Mouse (Mus musculus): Measurements from ENCODE around the gene Mief1. TPM values are rescaled to one million over a fixed set of nuclear protein-coding genes. Genes with fewer than 3 reads are reported as not detected.

Gene Mief1
- 10 to 100 TPM; 42.8 to 46.6 TPM for total RNA-seq (2021)
- long read RNA-seq, experiment 1, full-length matches to known transcripts, result 2 of 16 reads
- long read RNA-seq, experiment 1, partial matches to known transcripts, result 2 of 16 reads
- long read RNA-seq, experiment 1, other reads (novel, unspliced or antisense), result 12 of 16 reads
- long read RNA-seq, experiment 2, full-length matches to known transcripts, result 7 of 19 reads
- long read RNA-seq, experiment 2, partial matches to known transcripts, result 6 of 19 reads
- long read RNA-seq, experiment 2, other reads (novel, unspliced or antisense), result 6 of 19 reads

DNA sequence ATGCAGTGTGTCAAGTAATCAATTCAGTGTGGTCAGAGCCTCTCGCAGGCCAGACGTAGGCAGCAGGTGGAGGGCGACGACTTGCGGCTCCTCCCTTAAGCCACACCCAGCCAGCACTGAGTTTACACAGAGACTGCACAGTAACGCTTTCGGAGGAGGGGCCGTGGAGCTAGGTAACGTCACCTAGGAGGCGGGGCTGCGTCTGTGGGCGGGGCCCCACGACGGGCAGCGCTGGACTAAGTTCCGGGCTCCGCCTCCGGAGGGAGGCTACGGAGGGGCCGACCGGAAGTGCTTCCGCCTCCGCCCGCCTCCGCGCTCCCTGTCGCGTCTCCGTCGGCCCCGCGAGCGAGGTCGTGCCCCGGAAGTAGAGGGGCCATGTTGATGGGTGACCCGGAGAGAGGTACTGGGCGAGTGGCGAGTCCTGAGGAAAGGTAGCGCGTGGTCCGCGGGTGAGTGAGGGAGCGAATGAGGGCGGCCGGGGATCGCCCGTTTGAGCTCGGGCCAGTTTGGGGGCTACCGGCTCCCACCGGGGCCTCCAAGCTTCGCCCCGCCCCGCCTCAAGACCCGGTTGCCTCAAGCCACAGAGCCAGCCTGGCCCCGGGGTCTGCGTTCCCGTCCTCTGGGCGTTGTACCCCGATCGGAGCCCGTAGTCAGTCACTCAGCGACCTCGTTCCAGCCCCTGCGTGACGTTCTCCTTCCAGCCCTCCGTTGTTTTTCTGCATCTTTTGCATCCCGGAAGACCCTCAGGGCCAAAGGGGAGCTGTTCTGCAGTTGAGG is at the start of gene Mief1:
Mief1 (plus strand) TSS at position 286 of the 777 bp plus-strand sequence.
- peak; percentile 99 for DNase-seq

DNA sequence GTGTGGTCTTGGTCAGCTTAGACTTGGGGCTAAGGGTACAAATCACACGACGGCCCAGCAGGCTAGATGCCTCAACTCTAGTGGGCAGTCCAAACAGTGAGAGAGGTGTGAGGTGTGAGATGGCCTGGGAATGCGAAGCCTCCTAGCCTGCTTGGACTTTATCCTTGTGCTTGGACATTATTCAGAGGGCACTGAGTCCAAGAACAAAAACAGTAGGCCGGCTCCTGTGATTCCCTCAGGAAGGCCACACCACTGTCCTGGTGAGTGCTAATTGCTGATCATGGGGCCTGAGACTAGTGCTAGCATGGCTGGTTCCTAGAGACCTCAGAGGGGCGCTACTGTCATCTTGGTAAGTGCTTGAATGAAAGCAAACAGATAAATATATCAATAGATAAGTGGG is 44.9 kb upstream of the Mief1 start:
- no peak for DNase-seq

DNA sequence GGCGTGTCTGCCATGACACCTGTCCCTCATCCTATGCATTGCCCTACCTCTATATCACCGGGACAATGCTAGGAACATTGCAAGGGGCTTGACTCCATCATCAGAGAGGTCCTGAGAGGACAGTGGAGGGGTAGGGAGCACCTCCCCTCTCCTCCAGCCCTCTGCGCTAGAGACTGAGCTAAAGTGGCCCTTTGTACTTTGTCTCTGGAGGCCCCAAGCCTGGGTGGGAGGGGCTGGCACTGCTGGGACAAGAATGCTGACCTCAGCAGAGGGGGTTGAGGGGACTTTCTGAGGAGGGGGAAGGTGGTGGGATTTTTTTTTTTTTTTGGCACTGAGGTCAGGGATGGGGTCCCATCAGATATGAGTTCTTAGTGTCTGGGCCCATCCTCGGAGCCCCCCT is 43.7 kb upstream of the Mief1 start:
- no peak for DNase-seq

- no peak for DNase-seq
Measured at GRCm38 (mm10) chr15:80191585-80192245, 42.1 kb upstream of the Mief1 start.

- no peak for DNase-seq
Measured at GRCm38 (mm10) chr15:80192246-80192585, 41.6 kb upstream of the Mief1 start.

GRCm38 (mm10) chr15:80192847-80193246 is 41.0 kb upstream of the Mief1 start:
- no peak for DNase-seq

GRCm38 (mm10) chr15:80199556-80199955 is 34.3 kb upstream of the Mief1 start:
- no peak for DNase-seq

GRCm38 (mm10) chr15:80202111-80202775 is 31.6 kb upstream of the Mief1 start:
- DNase-seq, result no peak

DNA sequence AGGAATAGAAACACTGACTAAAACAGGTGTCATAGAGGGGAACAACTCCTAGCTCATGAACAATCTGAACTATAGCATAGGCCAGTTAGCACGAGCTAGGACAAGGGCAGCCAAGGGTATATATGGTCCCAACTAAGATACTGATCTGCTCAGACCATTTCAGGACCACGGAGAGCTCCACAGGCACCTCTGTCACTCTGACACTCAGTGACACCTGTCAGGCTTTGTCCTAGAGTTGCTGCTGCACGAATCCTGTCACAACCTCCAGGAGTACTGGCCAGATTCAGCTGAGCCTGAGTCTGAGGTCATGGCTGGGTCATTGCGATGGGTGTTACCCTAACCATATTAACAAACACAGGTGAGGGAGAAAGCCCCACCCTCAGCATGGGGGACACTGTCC is 30.4 kb upstream of the Mief1 start:
- peak; percentile 50 for DNase-seq

GRCm38 (mm10) chr15:80206057-80206565 is 27.7 kb upstream of the Mief1 start:
- no peak for DNase-seq

GRCm38 (mm10) chr15:80208446-80208845 is 25.4 kb upstream of the Mief1 start:
- DNase-seq, result no peak

DNA sequence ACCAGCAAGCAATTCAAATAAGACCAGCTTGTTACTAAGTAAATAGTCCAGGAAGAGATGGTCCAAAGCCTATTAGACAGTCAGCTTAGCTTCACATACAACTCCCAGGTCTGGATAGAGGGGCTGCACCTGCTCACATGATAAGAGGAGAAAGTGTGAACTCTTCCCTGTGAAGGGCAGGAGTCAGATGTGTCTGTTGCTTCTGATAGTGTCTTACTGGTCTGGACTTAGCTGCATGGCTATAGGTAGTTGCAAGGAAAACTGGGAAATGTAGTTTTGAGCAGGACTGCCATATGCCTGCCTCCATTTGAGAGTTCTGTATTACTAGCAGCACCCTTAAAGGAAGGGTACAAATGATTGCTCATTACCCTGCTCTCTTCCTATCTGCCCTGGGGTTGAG is 20.1 kb upstream of the Mief1 start:
- no peak for DNase-seq

DNA sequence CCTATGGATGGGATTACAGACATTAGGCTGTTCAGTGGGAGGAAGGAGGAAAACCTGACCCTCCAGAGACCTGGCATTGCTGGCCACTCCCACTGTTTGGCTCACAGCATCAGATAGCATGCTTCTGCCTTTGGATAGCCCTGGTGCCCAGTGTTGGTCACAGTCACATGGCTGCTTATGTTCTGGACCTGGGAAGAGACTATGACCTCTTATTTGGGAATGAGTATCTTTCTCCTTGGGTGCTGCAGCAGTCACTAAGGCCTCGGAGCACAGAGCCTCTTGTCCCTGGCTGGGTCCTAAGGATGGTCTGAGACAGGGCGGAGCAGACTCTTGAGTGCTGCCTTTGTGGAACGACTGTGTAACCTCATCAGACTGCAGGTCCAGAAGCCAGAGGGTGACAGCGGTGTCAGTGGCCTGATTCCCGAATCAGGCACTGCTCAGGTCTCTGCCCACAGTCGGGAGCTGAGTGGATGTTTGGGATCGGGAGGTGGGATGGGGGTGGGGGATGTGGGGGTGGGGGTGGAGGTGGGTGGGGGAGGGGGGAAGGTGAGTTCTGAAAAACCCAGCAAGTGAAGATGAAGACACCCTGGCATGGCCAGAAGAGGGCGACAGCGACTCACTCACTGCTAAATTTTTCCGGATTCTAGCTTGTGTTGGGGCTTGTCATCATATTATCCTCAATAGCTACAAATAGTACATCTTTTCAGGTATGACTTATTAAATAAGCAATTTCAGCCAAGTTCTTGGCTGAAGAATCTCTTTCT is 17.9 kb upstream of the Mief1 start:
- DNase-seq, result peak; percentile 54

DNA sequence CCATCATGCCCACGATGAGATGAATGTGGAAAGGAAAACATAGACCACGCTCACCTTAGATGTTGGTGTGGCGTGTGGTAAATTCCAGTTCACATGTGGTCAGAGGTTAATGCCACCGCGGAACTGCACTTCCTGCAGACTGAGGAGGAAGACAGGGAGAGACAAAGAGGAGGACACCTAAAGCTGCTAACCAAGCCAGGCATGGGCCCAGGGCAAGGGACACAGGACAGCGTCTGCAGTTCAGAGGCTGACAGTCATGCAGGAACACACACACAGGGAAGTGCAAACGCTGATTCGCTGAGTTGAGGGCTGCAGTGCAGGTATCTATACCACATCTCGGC is 17.4 kb upstream of the Mief1 start:
- no peak for DNase-seq

DNA sequence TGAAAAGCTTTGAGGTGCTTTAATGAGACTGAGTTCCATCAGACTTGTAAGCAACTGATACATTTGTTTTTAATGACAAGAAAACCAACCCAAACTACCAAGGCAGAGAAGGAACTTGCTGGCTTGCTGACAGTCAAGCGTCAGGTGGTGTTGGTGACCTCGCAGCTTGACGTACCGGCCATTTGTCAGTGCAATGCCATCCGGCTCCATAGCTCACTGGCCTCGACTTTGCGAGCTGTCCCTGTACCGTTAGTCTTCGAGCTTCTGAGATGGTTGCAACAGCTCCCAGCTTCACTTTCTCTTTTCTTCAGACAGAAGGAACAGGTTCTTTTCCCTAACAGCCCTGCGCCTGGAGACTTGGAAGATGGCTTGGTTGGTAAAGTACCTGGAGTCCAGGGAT is 16.3 kb upstream of the Mief1 start:
- DNase-seq, result peak; percentile 36

- DNase-seq, result peak; percentile 23
Measured at GRCm38 (mm10) chr15:80219211-80219610, 14.6 kb upstream of the Mief1 start.

GRCm38 (mm10) chr15:80219705-80220657 is 13.8 kb upstream of the Mief1 start:
- DNase-seq, result no peak

- DNase-seq, result no peak
Measured at GRCm38 (mm10) chr15:80221031-80221430, 12.8 kb upstream of the Mief1 start.

DNA sequence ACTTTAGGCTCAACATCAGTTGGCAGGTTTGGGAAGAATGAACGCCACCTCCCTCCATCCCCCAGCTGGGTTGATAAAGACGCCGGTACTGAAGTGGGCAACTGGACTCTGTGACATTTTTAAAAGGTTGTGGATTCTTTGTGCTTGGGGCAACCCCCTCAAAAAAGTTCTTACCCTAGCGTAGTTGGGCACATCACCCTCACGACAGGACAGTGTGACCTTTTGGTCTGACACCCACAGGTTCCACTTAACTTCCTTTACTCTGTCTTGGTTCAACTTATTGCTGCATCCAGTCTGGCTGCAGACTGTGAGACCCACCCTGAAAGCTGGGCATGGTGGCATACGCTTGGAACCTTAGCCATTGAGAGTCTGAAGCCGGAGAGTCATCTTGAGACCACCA is 10.1 kb upstream of the Mief1 start:
- DNase-seq, result no peak

- DNase-seq, result peak; percentile 92
Measured at GRCm38 (mm10) chr15:80225208-80225607, 8.6 kb upstream of the Mief1 start.

- peak; percentile 79 for DNase-seq
Measured at GRCm38 (mm10) chr15:80225796-80226195, 8.0 kb upstream of the Mief1 start.

All from adrenal gland, postnatal 10 days (tissue).